Mouse (Mus musculus): Measurements from ENCODE around the gene Pgap3.

GRCm38 (mm10) chr11:98380106-98380505 is 20.2 kb downstream of the Pgap3 start:
- no peak for TF ChIP-seq POLR2A (IDR thresholded peaks at IDR 0.05; ENCODE audit: low read depth, low read length)
- TF ChIP-seq CTCF (IDR thresholded peaks at IDR 0.05; ENCODE audit: extremely low read depth, insufficient read length, insufficient replicate concordance, low read depth, low read length), result no peak
